Comparison of ENCODE assay signal across 12 mouse cellular contexts in the genomic region with DNA sequence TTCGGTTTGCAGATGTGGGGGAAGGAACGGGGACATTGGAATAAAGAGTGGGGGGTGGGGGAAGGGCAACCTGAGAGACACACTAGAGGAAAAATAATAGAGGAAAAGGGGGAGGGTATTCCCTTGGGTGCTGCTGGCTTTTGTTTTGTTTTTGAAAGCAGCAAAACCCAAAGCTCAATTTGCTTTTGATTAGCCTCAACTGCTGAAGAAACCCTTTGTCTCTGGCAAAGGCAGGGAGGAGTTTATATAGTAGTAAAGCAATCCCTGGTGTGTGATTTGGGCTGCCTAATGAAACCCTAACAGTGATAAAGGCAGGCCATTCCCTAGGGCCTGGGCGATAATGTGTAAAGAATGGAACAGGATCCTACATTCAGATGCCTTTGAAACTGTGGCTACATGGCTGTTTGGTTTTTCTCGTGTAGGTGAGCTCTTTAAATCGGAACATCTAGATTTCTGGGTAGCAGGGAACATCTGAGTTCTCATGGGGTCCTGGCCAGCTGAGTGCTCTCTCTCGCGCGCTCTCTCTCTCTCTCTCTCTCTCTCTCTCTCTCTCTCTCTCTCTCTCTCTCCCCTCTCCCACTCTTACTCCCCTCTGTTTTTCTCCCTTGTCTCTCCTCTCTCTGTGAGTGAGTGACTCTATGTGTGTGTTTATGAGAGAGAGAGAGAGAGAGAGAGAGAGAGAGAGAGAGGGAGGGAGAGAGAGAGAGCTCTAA. TPM values are rescaled to one million over a fixed set of nuclear protein-coding genes. Genes with fewer than 3 reads are reported as not detected.
A peak's percentile ranks its signal among the peaks of the same experiment; 100 is the strongest.
DNase-seq lines count a peak whose midpoint lies in the region; ATAC-seq lines count a peak whose summit lies in the region.
"Had no signal": no experiment of that assay in that cellular context is flagged by ENCODE, and none has a peak within 500 bp of the region (broad histone marks: within the 10 kb centered on the region; RNA-seq: fewer than 3 reads in every experiment).

No protein-coding gene starts in this region.

- peak overlapping the region; percentile 62 for H3K4me2 ChIP-seq in kidney, embryonic 15.5 days
- peak overlapping the region; percentile 53 for H3K4me2 ChIP-seq in embryonic facial prominence, embryonic 12.5 days (replicated peaks)
- peak overlapping the region; percentile 51 for H3K4me2 ChIP-seq in hindbrain, embryonic 15.5 days
- H3K4me2 ChIP-seq in midbrain, embryonic 15.5 days = peak overlapping the region; percentile 49

- WGBS in kidney, embryonic 15.5 days = 16% methylated on average over 8 of the region's 8 CpGs
- WGBS in embryonic facial prominence, embryonic 12.5 days = 13% methylated on average over 8 of the region's 8 CpGs
- WGBS in hindbrain, embryonic 15.5 days = 12% methylated on average over 8 of the region's 8 CpGs
- WGBS in midbrain, embryonic 15.5 days = 17% methylated on average over 8 of the region's 8 CpGs

- no peaks in the 10 kb centered on the region for H3K27me3 ChIP-seq in kidney, embryonic 15.5 days
- H3K27me3 ChIP-seq in embryonic facial prominence, embryonic 12.5 days = no peaks in the 10 kb centered on the region
- H3K27me3 ChIP-seq in hindbrain, embryonic 15.5 days = no peaks in the 10 kb centered on the region
- no peaks in the 10 kb centered on the region for H3K27me3 ChIP-seq in midbrain, embryonic 15.5 days (replicated peaks)
- H3K27me3 ChIP-seq: CH12.LX had no signal

- no peak overlapping the region for H3K27ac ChIP-seq in kidney, embryonic 15.5 days
- H3K27ac ChIP-seq in embryonic facial prominence, embryonic 12.5 days = 0 out of 2 replicates have a peak overlapping the region, but pooled peaks have one; percentile 54
- no peak overlapping the region; the same call in 1 of the 2 replicates for H3K27ac ChIP-seq in hindbrain, embryonic 15.5 days (replicated peaks)
- no peak overlapping the region for H3K27ac ChIP-seq in midbrain, embryonic 15.5 days

- no peaks in the 10 kb centered on the region for H3K9me3 ChIP-seq in kidney, embryonic 15.5 days (replicated peaks)
- H3K9me3 ChIP-seq in embryonic facial prominence, embryonic 12.5 days = no peaks in the 10 kb centered on the region
- no peaks in the 10 kb centered on the region for H3K9me3 ChIP-seq in hindbrain, embryonic 15.5 days
- no peaks in the 10 kb centered on the region for H3K9me3 ChIP-seq in midbrain, embryonic 15.5 days

- no peak for DNase-seq in kidney, adult 18-20 months
- DNase-seq in urinary bladder, adult 2 months (ENCODE audit: low spot score) = no peak
- no peak for DNase-seq in adrenal gland, adult 2 months
- no peak for DNase-seq in spleen, adult 18-20 months
- DNase-seq: adrenal gland, adult 8-10 months; heart, adult 18-20 months had no signal

- H3K9ac ChIP-seq in kidney, embryonic 15.5 days = no peak overlapping the region
- H3K9ac ChIP-seq in embryonic facial prominence, embryonic 12.5 days = no peak overlapping the region
- no peak overlapping the region for H3K9ac ChIP-seq in hindbrain, embryonic 15.5 days
- no peak overlapping the region for H3K9ac ChIP-seq in midbrain, embryonic 15.5 days

- H3K4me1 ChIP-seq in kidney, embryonic 15.5 days = peaks cover 18% of the 10 kb centered on the region
- H3K4me1 ChIP-seq in embryonic facial prominence, embryonic 12.5 days = peaks cover 18% of the 10 kb centered on the region; the same call in 1 of the 2 replicates
- H3K4me1 ChIP-seq in hindbrain, embryonic 15.5 days (replicated peaks) = peaks cover 19% of the 10 kb centered on the region
- H3K4me1 ChIP-seq in midbrain, embryonic 15.5 days = peaks cover 18% of the 10 kb centered on the region

- H3K4me3 ChIP-seq in kidney, embryonic 15.5 days (replicated peaks) = no peak overlapping the region
- H3K4me3 ChIP-seq in embryonic facial prominence, embryonic 12.5 days = no peak overlapping the region
- H3K4me3 ChIP-seq in hindbrain, embryonic 15.5 days = 0 out of 2 replicates have a peak overlapping the region, but pooled peaks have one; percentile 21
- H3K4me3 ChIP-seq in midbrain, embryonic 15.5 days = no peak overlapping the region
- H3K4me3 ChIP-seq: myocyte had no signal

- no peak for ATAC-seq in kidney, embryonic 15.5 days (replicated peaks; ENCODE audit: low FRiP score)
- no peak for ATAC-seq in embryonic facial prominence, embryonic 12.5 days (ENCODE audit: insufficient number of reproducible peaks, insufficient read depth, low FRiP score, low TSS enrichment)
- peak; percentile 59; the same call in 1 of the 2 replicates for ATAC-seq in hindbrain, embryonic 15.5 days (ENCODE audit: low FRiP score, low read depth)
- peak; percentile 40 for ATAC-seq in midbrain, embryonic 15.5 days (replicated peaks)

- H3K36me3 ChIP-seq in kidney, embryonic 15.5 days = no peaks in the 10 kb centered on the region
- no peaks in the 10 kb centered on the region for H3K36me3 ChIP-seq in embryonic facial prominence, embryonic 12.5 days
- H3K36me3 ChIP-seq in hindbrain, embryonic 15.5 days = no peaks in the 10 kb centered on the region
- no peaks in the 10 kb centered on the region for H3K36me3 ChIP-seq in midbrain, embryonic 15.5 days (replicated peaks)

RNA-seq across cellular contexts. Expression of a gene that starts 26.8 kb away (rescaled TPM):
- 39.1 and 39.8 TPM in 2 replicates for polyA plus RNA-seq in kidney, embryonic 15.5 days (2015; fragmentation: Nextera tagmentation; extraction: Ambion mirVana)
- 15.8 TPM in 2 replicates for polyA plus RNA-seq in embryonic facial prominence, embryonic 12.5 days (2016; fragmentation: Nextera tagmentation; extraction: Ambion mirVana)
- polyA plus RNA-seq in hindbrain, embryonic 15.5 days (2015; fragmentation: Nextera tagmentation; extraction: Ambion mirVana) = 2.6 and 3.5 TPM in 2 replicates
- 1.8 and 2.4 TPM in 2 replicates for polyA plus RNA-seq in midbrain, embryonic 15.5 days (2015; fragmentation: Nextera tagmentation; extraction: Ambion mirVana)
- polyA plus RNA-seq in urinary bladder, adult 2 months (2012; rRNA removed) = 11.6 and 14.6 TPM in 2 replicates
- total RNA-seq in adrenal gland, adult 2 months (2021) = 10 to 100 TPM; 16.8 to 18.3 TPM
- polyA plus RNA-seq in adrenal gland, adult 2 months (2012; rRNA removed) = 9.8 and 10.9 TPM in 2 replicates

Comparison
In these comparisons a context has a peak if more than half of its experiments do, and no peak if none do; other contexts are left out.
1. ATAC-seq: peak in hindbrain, embryonic 15.5 days (single experiment) and midbrain, embryonic 15.5 days (single experiment); none in kidney, embryonic 15.5 days (single experiment) and embryonic facial prominence, embryonic 12.5 days (single experiment).
2. Peak in every context shown above with its lines, with median percentiles within 50 percentile points of each other: H3K4me2 ChIP-seq.